Mouse (Mus musculus) lung, postnatal 0 days (tissue): ENCODE results near the gene Tnni3.

Experiments used
- CTCF ChIP-seq: IDR thresholded peaks from 2 replicates; pipeline ENCODE4 v1.5.1; 2016; ENCODE audit warnings: antibody characterized with exemption, mild to moderate bottlenecking
- EP300 ChIP-seq: IDR thresholded peaks from 2 replicates; pipeline ENCODE4 v1.6.1; 2016; ENCODE audit warnings: antibody characterized with exemption, mild to moderate bottlenecking, control low read depth

DNA sequence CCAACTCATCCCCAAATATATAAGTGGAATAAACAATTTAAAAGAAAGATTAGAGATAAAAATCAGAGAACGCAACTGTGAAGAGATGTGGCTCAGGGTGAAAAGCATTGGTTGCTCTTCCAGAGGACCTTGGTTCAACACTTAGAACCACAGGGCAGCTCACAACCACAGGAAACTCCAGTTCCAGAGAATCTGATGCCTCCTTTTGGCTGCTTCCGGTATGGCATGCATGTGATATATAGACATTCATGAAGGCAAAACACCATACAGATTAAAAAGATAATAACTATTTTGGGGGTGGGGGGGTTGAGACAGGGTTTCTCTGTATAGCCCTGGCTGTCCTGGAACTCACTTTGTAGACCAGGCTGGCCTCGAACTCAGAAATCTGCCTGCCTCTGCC, 38.6 kb upstream of the Tnni3 start:
- TF ChIP-seq CTCF (0 out of 2 replicates have a peak, but pooled peaks have one; percentile 8), EP300 (no peak)
